Mouse (Mus musculus) lung, adult 2 months (tissue): ENCODE data around the gene Fosl2. TPM values are rescaled to one million over a fixed set of nuclear protein-coding genes. Genes with fewer than 3 reads are reported as not detected.

Experiments
- DNase-seq: peaks from one replicate; pipeline ENCODE4 v3.0.0; 2022
- H3K4me1 ChIP-seq: fragments of 200-500 bp; 2 replicates; pipeline ENCODE4 v1.6.1; 2011; ENCODE audit warnings: low read length; ENCODE audit not compliant: control insufficient read depth, insufficient read depth
- H3K4me3 ChIP-seq: fragments of 200-500 bp; replicated peaks from 2 replicates; pipeline ENCODE3; 2011; ENCODE audit warnings: low read depth, mild to moderate bottlenecking, control low read depth, low read length; ENCODE audit errors: extremely low read depth
- CTCF ChIP-seq: fragments of 200-500 bp; IDR thresholded peaks from 2 replicates; pipeline ENCODE4 v1.5.1; 2011; ENCODE audit warnings: mild to moderate bottlenecking, low read length, control low read depth; ENCODE audit not compliant: insufficient read depth
- POLR2A ChIP-seq: fragments of 200-500 bp; IDR thresholded peaks from 2 replicates; pipeline ENCODE4 v1.6.1; 2011; ENCODE audit warnings: low read depth, mild to moderate bottlenecking, control low read depth, low read length, borderline replicate concordance; ENCODE audit errors: extremely low read depth
- WGBS: fragments of 180-500 bp; shearing (Covaris S2); methylation state at CpG from one replicate; pipeline ENCODE4 v1.1.7; 2018; 5-methylcytosine and 5-hydroxymethylcytosine counted together
- polyA plus RNA-seq: library from polyadenylated mRNA; depleted of rRNA; stranded (reverse); fragments of >200 nt; gene quantifications from 2 replicates; pipeline ENCODE4 v1.2.3, GENCODE M21; 2012; rRNA removed

Gene Fosl2
- 22.6 and 25.2 TPM in 2 replicates for polyA plus RNA-seq

GRCm38 (mm10) chr5:32135336-32136206 is at the start of gene Fosl2:
Gene Fosl2, plus strand, starts transcription at chr5:32135801.
- WGBS: under 1% methylated on average over 70 of the region's 85 CpGs
- peak; percentile 95 for DNase-seq
- H3K4me3 ChIP-seq: peak within 1 kb of the TSS; percentile 53
- peaks cover 16% of the 10 kb centered on the region for H3K4me1 ChIP-seq
- TF ChIP-seq CTCF (no peak), POLR2A (peak; percentile 91; the same call in 1 of the 2 replicates)

- DNase-seq: no peak
- no peaks in the 10 kb centered on the region for H3K4me1 ChIP-seq
- 87% methylated on average over 2 of the region's 2 CpGs for WGBS
- no peak overlapping the region for H3K4me3 ChIP-seq
- no peak for TF ChIP-seq CTCF
- no peak for TF ChIP-seq POLR2A
These were observed 49.6 kb upstream of the Fosl2 start for GRCm38 (mm10) chr5:32085971-32086370.

- 87% methylated on average over 6 of the region's 6 CpGs for WGBS
- Histone ChIP-seq H3K4me1 (no peaks in the 10 kb centered on the region), H3K4me3 (no peak overlapping the region)
- no peak for DNase-seq
- TF ChIP-seq CTCF: no peak
- TF ChIP-seq POLR2A: no peak
These were observed 49.0 kb upstream of the Fosl2 start for GRCm38 (mm10) chr5:32086526-32087090.

GRCm38 (mm10) chr5:32089481-32089880 is 46.1 kb upstream of the Fosl2 start:
- H3K4me1 ChIP-seq: no peaks in the 10 kb centered on the region
- 44% methylated on average over 5 of the region's 5 CpGs for WGBS
- H3K4me3 ChIP-seq: no peak overlapping the region
- DNase-seq: no peak
- TF ChIP-seq POLR2A (no peak), CTCF (no peak)

GRCm38 (mm10) chr5:32092281-32092680 is 43.3 kb upstream of the Fosl2 start:
- TF ChIP-seq CTCF: no peak
- no peak for TF ChIP-seq POLR2A
- no peak overlapping the region for H3K4me3 ChIP-seq
- no peak for DNase-seq
- no peaks in the 10 kb centered on the region for H3K4me1 ChIP-seq

GRCm38 (mm10) chr5:32098691-32099090 is 36.9 kb upstream of the Fosl2 start:
- Histone ChIP-seq H3K4me1 (no peaks in the 10 kb centered on the region), H3K4me3 (no peak overlapping the region)
- DNase-seq: no peak
- TF ChIP-seq CTCF (no peak), POLR2A (no peak)
- 79% methylated on average over 3 of the region's 3 CpGs for WGBS

GRCm38 (mm10) chr5:32102484-32102883 is 33.1 kb upstream of the Fosl2 start:
- H3K4me3 ChIP-seq: no peak overlapping the region
- 38% methylated on average over 5 of the region's 5 CpGs for WGBS
- TF ChIP-seq CTCF (no peak), POLR2A (no peak)

GRCm38 (mm10) chr5:32102971-32103431 is 32.6 kb upstream of the Fosl2 start:
- 75% methylated on average over 6 of the region's 6 CpGs for WGBS

More at GRCm38 (mm10) chr5:32102484-32102883, 33.1 kb upstream of the Fosl2 start:
- no peak for DNase-seq
- H3K4me1 ChIP-seq: no peaks in the 10 kb centered on the region

GRCm38 (mm10) chr5:32103545-32103944 is 32.1 kb upstream of the Fosl2 start:
- no peak for DNase-seq
- 86% methylated on average over 1 of the region's 1 CpGs for WGBS
- H3K4me1 ChIP-seq: no peaks in the 10 kb centered on the region
- no peak for TF ChIP-seq POLR2A
- no peak for TF ChIP-seq CTCF
- no peak overlapping the region for H3K4me3 ChIP-seq

More at GRCm38 (mm10) chr5:32102971-32103431, 32.6 kb upstream of the Fosl2 start:
- no peak for DNase-seq
- Histone ChIP-seq H3K4me3 (no peak overlapping the region), H3K4me1 (no peaks in the 10 kb centered on the region)
- TF ChIP-seq CTCF: no peak
- no peak for TF ChIP-seq POLR2A
